In the genomic region with DNA sequence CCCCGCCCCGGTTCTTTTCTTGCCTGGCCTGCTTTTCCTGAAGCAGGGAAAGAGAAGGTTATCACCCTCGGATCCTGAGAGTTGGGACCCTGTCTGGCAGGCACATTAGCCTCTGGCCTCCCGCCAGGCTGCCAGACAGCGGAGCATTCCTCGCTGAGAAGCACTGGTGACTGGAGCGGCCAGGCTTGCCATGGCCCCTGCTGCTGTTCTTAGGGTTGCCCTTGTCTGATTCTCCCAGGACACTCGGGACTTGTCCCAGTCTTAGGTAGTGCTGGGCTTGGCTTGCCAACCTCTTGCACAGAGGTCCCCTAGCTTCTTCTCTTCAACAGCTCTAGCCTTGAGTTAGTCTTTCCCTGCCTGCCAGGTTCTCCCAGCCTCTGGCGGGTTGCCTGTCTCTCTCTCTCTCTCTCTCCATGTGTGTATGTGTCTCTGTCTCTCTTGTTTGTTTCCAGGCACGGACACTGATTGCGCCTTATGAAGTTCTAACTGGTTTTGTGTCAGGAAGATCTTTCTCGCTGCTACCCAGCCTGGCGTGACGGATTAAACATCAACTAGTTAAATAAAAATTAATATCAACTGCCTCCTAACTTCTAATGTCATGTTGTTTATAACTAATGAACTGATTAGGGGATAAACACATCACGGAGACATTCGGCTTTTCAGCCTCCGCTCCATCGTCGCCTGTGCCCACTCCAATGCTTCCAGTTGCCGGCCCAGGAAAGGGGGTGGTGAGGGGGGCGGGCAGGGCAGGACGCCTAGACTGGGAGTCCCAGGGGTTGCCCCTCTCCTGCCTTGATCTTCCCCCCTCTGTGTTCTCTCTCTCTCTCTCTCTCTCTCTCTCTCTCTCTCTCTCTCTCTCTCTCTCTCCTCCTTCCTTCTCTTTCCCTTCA, we compare ENCODE assay signal across 12 mouse cellular contexts. TPM values are rescaled to one million over a fixed set of nuclear protein-coding genes. Genes with fewer than 3 reads are reported as not detected.
DNase-seq lines count a peak whose midpoint lies in the region; ATAC-seq and TF ChIP-seq lines count a peak whose summit lies in the region.
"Had no signal": no experiment of that assay in that cellular context is flagged by ENCODE, and none has a peak within 500 bp of the region (broad histone marks: within the 10 kb centered on the region; RNA-seq: fewer than 3 reads in every experiment).

No protein-coding gene starts in this region.

- no peak for TF ChIP-seq CTCF in Patski (IDR thresholded peaks at IDR 0.05)
- no peak for TF ChIP-seq CTCF in hindbrain, postnatal 0 days (IDR thresholded peaks at IDR 0.05; ENCODE audit: low read depth)

- no peaks in the 10 kb centered on the region for H3K9me3 ChIP-seq in forebrain, embryonic 12.5 days
- H3K9me3 ChIP-seq in forebrain, embryonic 16.5 days (ENCODE audit: control insufficient read depth, low read length), result no peaks in the 10 kb centered on the region
- H3K9me3 ChIP-seq in hindbrain, postnatal 0 days (ENCODE audit: low read length), result no peaks in the 10 kb centered on the region
- peaks cover 5% of the 10 kb centered on the region; the same call in 1 of the 2 replicates for H3K9me3 ChIP-seq in limb, embryonic 13.5 days

- no peak overlapping the region for H3K4me2 ChIP-seq in forebrain, embryonic 12.5 days
- H3K4me2 ChIP-seq in forebrain, embryonic 16.5 days (ENCODE audit: low read length), result no peak overlapping the region
- peak overlapping the region; percentile 33; the same call in 1 of the 2 replicates for H3K4me2 ChIP-seq in hindbrain, postnatal 0 days (ENCODE audit: low read depth, low read length)
- peak overlapping the region; percentile 56 for H3K4me2 ChIP-seq in limb, embryonic 13.5 days (replicated peaks)

- 0 out of 2 replicates have a peak overlapping the region, but pooled peaks have one; percentile 16 for H3K4me3 ChIP-seq in forebrain, embryonic 12.5 days (replicated peaks)
- H3K4me3 ChIP-seq in forebrain, embryonic 16.5 days (replicated peaks; ENCODE audit: low read length), result no peak overlapping the region
- H3K4me3 ChIP-seq in hindbrain, postnatal 0 days (ENCODE audit: low read length), result peak overlapping the region; percentile 23; the same call in 1 of the 2 replicates
- peak overlapping the region; percentile 31; the same call in 1 of the 2 replicates for H3K4me3 ChIP-seq in limb, embryonic 13.5 days
- H3K4me3 ChIP-seq: megakaryocyte, embryonic 14.5 days had no signal

- ATAC-seq in forebrain, embryonic 12.5 days (ENCODE audit: low FRiP score), result no peak
- no peak for ATAC-seq in forebrain, embryonic 16.5 days
- ATAC-seq in Patski, result peak; percentile 38
- ATAC-seq in hindbrain, postnatal 0 days, result no peak
- ATAC-seq in limb, embryonic 13.5 days (ENCODE audit: low FRiP score, low read depth), result no peak

- POLR2A ChIA-PET in Patski (lab: Charles Lee), result interaction anchor here (3.9 kb wide), 1 partner anchor 12 kb away, joined by 35 read pairs; a partner anchor contains a TSS

- H3K9ac ChIP-seq in forebrain, embryonic 12.5 days, result no peak overlapping the region
- no peak overlapping the region for H3K9ac ChIP-seq in forebrain, embryonic 16.5 days (replicated peaks; ENCODE audit: low read depth, low read length)
- no peak overlapping the region for H3K9ac ChIP-seq in hindbrain, postnatal 0 days (replicated peaks; ENCODE audit: low read length)
- no peak overlapping the region for H3K9ac ChIP-seq in limb, embryonic 13.5 days

- no peak for DNase-seq in Patski (ENCODE audit: low read depth, low spot score)
- peak; percentile 42 for DNase-seq in hindbrain, postnatal 0 days (ENCODE audit: low spot score)
- DNase-seq in thymus, adult 18-20 months, result no peak
- DNase-seq in c-Kit-positive CD71-positive TER-119-positive erythroid progenitor cells, embryonic 14.5 days (ENCODE audit: low spot score), result no peak
- no peak for DNase-seq in ovary, postnatal 14 days (ENCODE audit: low spot score)

- WGBS in forebrain, embryonic 12.5 days, result under 1% methylated on average over 22 of the region's 22 CpGs
- under 1% methylated on average over 22 of the region's 22 CpGs for WGBS in forebrain, embryonic 16.5 days
- 4% methylated on average over 22 of the region's 22 CpGs for WGBS in hindbrain, postnatal 0 days
- WGBS in limb, embryonic 13.5 days, result under 1% methylated on average over 21 of the region's 22 CpGs

- H3K36me3 ChIP-seq in forebrain, embryonic 12.5 days (replicated peaks), result no peaks in the 10 kb centered on the region
- H3K36me3 ChIP-seq in forebrain, embryonic 16.5 days (ENCODE audit: control insufficient read depth, insufficient read depth), result no peaks in the 10 kb centered on the region
- no peaks in the 10 kb centered on the region for H3K36me3 ChIP-seq in hindbrain, postnatal 0 days (ENCODE audit: insufficient read depth, low read length)
- H3K36me3 ChIP-seq in limb, embryonic 13.5 days, result no peaks in the 10 kb centered on the region

- H3K27ac ChIP-seq in forebrain, embryonic 12.5 days, result no peak overlapping the region
- no peak overlapping the region for H3K27ac ChIP-seq in forebrain, embryonic 16.5 days (ENCODE audit: low read length)
- no peak overlapping the region for H3K27ac ChIP-seq in hindbrain, postnatal 0 days
- H3K27ac ChIP-seq in limb, embryonic 13.5 days, result no peak overlapping the region

- H3K4me1 ChIP-seq in forebrain, embryonic 12.5 days, result peaks cover 27% of the 10 kb centered on the region
- peaks cover 18% of the 10 kb centered on the region for H3K4me1 ChIP-seq in forebrain, embryonic 16.5 days (replicated peaks; ENCODE audit: control insufficient read depth, insufficient read depth, low read length)
- H3K4me1 ChIP-seq in hindbrain, postnatal 0 days (ENCODE audit: insufficient read depth, low read length), result no peaks in the 10 kb centered on the region
- H3K4me1 ChIP-seq in limb, embryonic 13.5 days, result peaks cover 25% of the 10 kb centered on the region
- H3K4me1 ChIP-seq: megakaryocyte, embryonic 14.5 days had no signal

- in situ Hi-C loops in Patski (cut with MboI; ENCODE audit: low pct_unique_long_range_greater_than_20kb), result loop anchor here (5.0 kb wide), 1 partner anchor 90 kb away; no protein-coding TSS in a partner anchor

- CTCF ChIA-PET in Patski (lab: Charles Lee), result no interaction called here

- H3K27me3 ChIP-seq in forebrain, embryonic 12.5 days, result peaks cover 99% of the 10 kb centered on the region
- peaks cover 89% of the 10 kb centered on the region for H3K27me3 ChIP-seq in forebrain, embryonic 16.5 days (replicated peaks; ENCODE audit: control insufficient read depth, insufficient read depth, low read length)
- H3K27me3 ChIP-seq in Patski, result no peaks in the 10 kb centered on the region
- peaks cover 83% of the 10 kb centered on the region for H3K27me3 ChIP-seq in hindbrain, postnatal 0 days (ENCODE audit: insufficient read depth, low read length)
- H3K27me3 ChIP-seq in limb, embryonic 13.5 days, result peaks cover 100% of the 10 kb centered on the region

RNA-seq across cellular contexts. Expression of a gene that starts 13.5 kb away (rescaled TPM):
- 0.08 and 0.19 TPM in 2 replicates for polyA plus RNA-seq in forebrain, embryonic 12.5 days (2016; fragmentation: Nextera tagmentation; extraction: Ambion mirVana)
- polyA plus RNA-seq in forebrain, embryonic 16.5 days (2015; fragmentation: Nextera tagmentation; extraction: Ambion mirVana), result 0.07 TPM in 1 of 2 replicates, not detected in the other
- polyA plus RNA-seq in Patski (2021), result 198 TPM
- 8.1 and 9.0 TPM in 2 replicates for total RNA-seq in hindbrain, postnatal 0 days (2014; rRNA removed)
- polyA plus RNA-seq in hindbrain, postnatal 0 days (2015; fragmentation: Nextera tagmentation; extraction: Ambion mirVana), result 9.6 and 11.2 TPM in 2 replicates
- polyA plus RNA-seq in limb, embryonic 13.5 days (2015; fragmentation: Nextera tagmentation; extraction: Ambion mirVana), result 0.04 TPM in 1 of 2 replicates, not detected in the other
- total RNA-seq: adrenal gland, adult 2 months; hematopoietic stem cell, adult 5-6 weeks had no signal
- polyA plus RNA-seq: adrenal gland, adult 2 months; C2C12 had no signal

Comparison
In these comparisons a context has a peak if more than half of its experiments do, and no peak if none do; other contexts are left out.
1. H3K4me2 ChIP-seq: peak in hindbrain, postnatal 0 days (single experiment) and limb, embryonic 13.5 days (single experiment); none in forebrain, embryonic 12.5 days (single experiment) and forebrain, embryonic 16.5 days (single experiment).
2. RNA of a gene that starts 13.5 kb away (polyA plus RNA-seq): 198 TPM in Patski (single experiment); 9.6 to 11.2 TPM in hindbrain, postnatal 0 days, 0.08 to 0.19 TPM in forebrain, embryonic 12.5 days, 0.07 TPM in forebrain, embryonic 16.5 days and 0.04 TPM in limb, embryonic 13.5 days; every median in the first group is over 10 times any median in the second.